Mouse (Mus musculus) thymus, postnatal 36 days (tissue): ENCODE data around the gene Zfp518b.

ENCODE experiments used
- DNase-seq, 2 experiments: peaks; one replicate each; pipeline ENCODE4 v3.0.0; 2022; ENCODE audit warnings: mixed read lengths in 2 of 2

Zfp518b gene

GRCm38 (mm10) chr5:38632463-38633449, 51.9 kb downstream of the Zfp518b start:
- DNase-seq: peak; percentile 52 to 65

GRCm38 (mm10) chr5:38628023-38628422, 56.6 kb downstream of the Zfp518b start:
- DNase-seq: no peak

- DNase-seq: no peak
Observed at GRCm38 (mm10) chr5:38626883-38627282, 57.7 kb downstream of the Zfp518b start.

- peak in 1 of 2 experiments; percentile 6 for DNase-seq
Observed at GRCm38 (mm10) chr5:38620783-38621182, 63.8 kb downstream of the Zfp518b start.

GRCm38 (mm10) chr5:38618908-38619307, 65.7 kb downstream of the Zfp518b start:
- DNase-seq: no peak
